Mouse (Mus musculus): ENCODE results near the gene Bcor. TPM values are rescaled to one million over a fixed set of nuclear protein-coding genes. Genes with fewer than 3 reads are reported as not detected.

Bcor gene
- total and polyA plus RNA-seq, 3 experiments, result 70.0 to 177 (median 80.8) TPM

GRCm38 (mm10) chrX:12151996-12152904, 7.9 kb downstream of the Bcor start:
- no peaks in the 10 kb centered on the region for H3K9me3 ChIP-seq (replicated peaks)
- H3K36me3 ChIP-seq (replicated peaks), result no peaks in the 10 kb centered on the region
- DNase-seq (ENCODE audit: low spot score) (no peak), ATAC-seq (ENCODE audit: extremely low read depth, insufficient number of reproducible peaks, low FRiP score, poor library complexity, severe bottlenecking) (no peak)
- no peak overlapping the region; the same call in 1 of the 2 replicates for H3K4me3 ChIP-seq (ENCODE audit: low read depth, low read length)
- TF ChIP-seq POLR2AphosphoS5 (IDR thresholded peaks at IDR 0.05; ENCODE audit: insufficient replicate concordance, low read depth, low read length), result no peak
- TF ChIP-seq CTCF (IDR thresholded peaks at IDR 0.05; ENCODE audit: low read depth, low read length), result no peak
- no peak for TF ChIP-seq TAL1 (conservative IDR thresholded peaks at IDR 0.05; ENCODE audit: low read depth, low read length)
- TF ChIP-seq GATA1 (IDR thresholded peaks at IDR 0.05; ENCODE audit: borderline replicate concordance, low read length), result no peak
- no peak for TF ChIP-seq GATA2 (IDR thresholded peaks at IDR 0.05; ENCODE audit: borderline replicate concordance, low read depth, low read length)
- H3K4me1 ChIP-seq (ENCODE audit: insufficient read depth, low read depth, low read length), result peaks cover 2% of the 10 kb centered on the region; the same call in 1 of the 2 replicates
- H3K27me3 ChIP-seq (ENCODE audit: insufficient read depth, low read length), result peaks cover 57% of the 10 kb centered on the region

DNA sequence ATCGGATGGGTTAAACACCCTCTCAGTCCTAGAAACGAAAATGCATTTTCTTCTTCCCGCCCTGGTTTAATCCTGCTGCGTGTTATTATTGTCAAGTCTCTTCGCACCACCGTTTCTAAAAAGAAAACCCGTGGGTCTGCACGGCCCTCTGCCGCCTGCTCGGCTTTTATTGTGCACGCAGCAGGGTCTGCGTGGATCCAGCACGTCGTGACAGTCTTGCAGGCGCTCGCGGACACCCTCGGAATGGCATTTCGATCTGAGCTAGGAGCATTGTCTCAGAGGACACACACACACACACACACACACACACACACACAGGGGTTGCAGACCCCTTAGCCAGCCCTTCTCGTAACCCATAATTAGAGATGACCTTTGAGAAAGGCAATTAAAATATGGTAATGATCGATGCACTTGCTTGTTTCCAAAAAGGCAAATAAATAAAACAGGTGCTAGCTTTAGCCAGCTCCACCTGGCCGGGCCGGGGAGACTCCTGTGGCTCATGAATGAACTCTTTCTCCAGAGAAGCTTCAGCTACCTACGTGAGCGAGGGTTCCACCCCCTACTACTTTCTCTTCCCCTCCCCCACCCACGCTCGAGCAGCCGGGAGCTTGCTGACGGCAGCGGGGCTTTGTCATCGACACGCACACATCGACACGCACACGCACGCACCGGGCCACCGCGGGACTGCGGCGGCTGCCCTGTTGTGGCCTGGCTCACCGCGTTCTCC, 8.7 kb downstream of the Bcor start:
- Histone ChIP-seq H3K27me3 (ENCODE audit: insufficient read depth, low read length) (peaks cover 62% of the 10 kb centered on the region), H3K4me1 (ENCODE audit: insufficient read depth, low read depth, low read length) (peaks cover 2% of the 10 kb centered on the region; the same call in 1 of the 2 replicates), H3K36me3 (replicated peaks) (no peaks in the 10 kb centered on the region), H3K4me3 (ENCODE audit: low read depth, low read length) (no peak overlapping the region; the same call in 1 of the 2 replicates), H3K9me3 (replicated peaks) (no peaks in the 10 kb centered on the region)
- TF ChIP-seq TAL1 (conservative IDR thresholded peaks at IDR 0.05; ENCODE audit: low read depth, low read length) (no peak), POLR2AphosphoS5 (IDR thresholded peaks at IDR 0.05; ENCODE audit: insufficient replicate concordance, low read depth, low read length) (no peak), CTCF (IDR thresholded peaks at IDR 0.05; ENCODE audit: low read depth, low read length) (no peak), GATA2 (IDR thresholded peaks at IDR 0.05; ENCODE audit: borderline replicate concordance, low read depth, low read length) (no peak), GATA1 (IDR thresholded peaks at IDR 0.05; ENCODE audit: borderline replicate concordance, low read length) (no peak)
- DNase-seq (ENCODE audit: low spot score) (no peak), ATAC-seq (ENCODE audit: extremely low read depth, insufficient number of reproducible peaks, low FRiP score, poor library complexity, severe bottlenecking) (no peak)

GRCm38 (mm10) chrX:12150425-12150824, 9.7 kb downstream of the Bcor start:
- Histone ChIP-seq H3K4me1 (ENCODE audit: insufficient read depth, low read depth, low read length) (peaks cover 2% of the 10 kb centered on the region; the same call in 1 of the 2 replicates), H3K36me3 (replicated peaks) (no peaks in the 10 kb centered on the region), H3K27me3 (ENCODE audit: insufficient read depth, low read length) (peaks cover 58% of the 10 kb centered on the region), H3K9me3 (replicated peaks) (no peaks in the 10 kb centered on the region), H3K4me3 (ENCODE audit: low read depth, low read length) (no peak overlapping the region)
- no peak for DNase-seq (ENCODE audit: low spot score)
- ATAC-seq (ENCODE audit: extremely low read depth, insufficient number of reproducible peaks, low FRiP score, poor library complexity, severe bottlenecking), result no peak
- TF ChIP-seq GATA2 (IDR thresholded peaks at IDR 0.05; ENCODE audit: borderline replicate concordance, low read depth, low read length), result no peak
- no peak for TF ChIP-seq CTCF (IDR thresholded peaks at IDR 0.05; ENCODE audit: low read depth, low read length)
- TF ChIP-seq TAL1 (conservative IDR thresholded peaks at IDR 0.05; ENCODE audit: low read depth, low read length), result no peak
- no peak for TF ChIP-seq GATA1 (IDR thresholded peaks at IDR 0.05; ENCODE audit: borderline replicate concordance, low read length)
- no peak for TF ChIP-seq POLR2AphosphoS5 (IDR thresholded peaks at IDR 0.05; ENCODE audit: insufficient replicate concordance, low read depth, low read length)

- Histone ChIP-seq H3K9me3 (replicated peaks) (no peaks in the 10 kb centered on the region), H3K36me3 (replicated peaks) (no peaks in the 10 kb centered on the region), H3K4me1 (ENCODE audit: insufficient read depth, low read depth, low read length) (no peaks in the 10 kb centered on the region), H3K4me3 (ENCODE audit: low read depth, low read length) (no peak overlapping the region), H3K27me3 (ENCODE audit: insufficient read depth, low read length) (peaks cover 52% of the 10 kb centered on the region)
- no peak for DNase-seq (ENCODE audit: low spot score)
- TF ChIP-seq GATA2 (IDR thresholded peaks at IDR 0.05; ENCODE audit: borderline replicate concordance, low read depth, low read length) (no peak), TAL1 (conservative IDR thresholded peaks at IDR 0.05; ENCODE audit: low read depth, low read length) (no peak), GATA1 (IDR thresholded peaks at IDR 0.05; ENCODE audit: borderline replicate concordance, low read length) (no peak), POLR2AphosphoS5 (IDR thresholded peaks at IDR 0.05; ENCODE audit: insufficient replicate concordance, low read depth, low read length) (no peak), CTCF (IDR thresholded peaks at IDR 0.05; ENCODE audit: low read depth, low read length) (no peak)
- no peak for ATAC-seq (ENCODE audit: extremely low read depth, insufficient number of reproducible peaks, low FRiP score, poor library complexity, severe bottlenecking)
These were observed 13.9 kb downstream of the Bcor start for GRCm38 (mm10) chrX:12146263-12146662.

GRCm38 (mm10) chrX:12142832-12143231, 17.3 kb downstream of the Bcor start:
- no peak for ATAC-seq (ENCODE audit: extremely low read depth, insufficient number of reproducible peaks, low FRiP score, poor library complexity, severe bottlenecking)
- TF ChIP-seq POLR2AphosphoS5 (IDR thresholded peaks at IDR 0.05; ENCODE audit: insufficient replicate concordance, low read depth, low read length) (no peak), TAL1 (conservative IDR thresholded peaks at IDR 0.05; ENCODE audit: low read depth, low read length) (no peak), GATA2 (IDR thresholded peaks at IDR 0.05; ENCODE audit: borderline replicate concordance, low read depth, low read length) (no peak), CTCF (IDR thresholded peaks at IDR 0.05; ENCODE audit: low read depth, low read length) (no peak), GATA1 (IDR thresholded peaks at IDR 0.05; ENCODE audit: borderline replicate concordance, low read length) (no peak)
- Histone ChIP-seq H3K4me3 (ENCODE audit: low read depth, low read length) (no peak overlapping the region), H3K27me3 (ENCODE audit: insufficient read depth, low read length) (peaks cover 59% of the 10 kb centered on the region), H3K4me1 (ENCODE audit: insufficient read depth, low read depth, low read length) (no peaks in the 10 kb centered on the region), H3K9me3 (replicated peaks) (no peaks in the 10 kb centered on the region), H3K36me3 (replicated peaks) (no peaks in the 10 kb centered on the region)
- DNase-seq (ENCODE audit: low spot score), result no peak

All from G1E (cell line).